Mouse (Mus musculus) intestine, embryonic 15.5 days (tissue): ENCODE measurements around the gene Slc18a2. TPM values are rescaled to one million over a fixed set of nuclear protein-coding genes. Genes with fewer than 3 reads are reported as not detected.
A peak's percentile ranks its signal among the peaks of the same experiment; 100 is the strongest.

Experiments used
- ATAC-seq: fragments of 200-750 bp; cut with Nextera tagmentation; 2 replicates; pipeline ENCODE4 v1.8.0; 2017; ENCODE audit warnings: moderate TSS enrichment, moderate library complexity
- H3K27ac ChIP-seq: fragments of 300-500 bp; sonication (generic); 2 replicates; pipeline ENCODE4 v1.5.1; 2015; ENCODE audit warnings: mild to moderate bottlenecking, inconsistent platforms
- H3K27me3 ChIP-seq: fragments of 300-500 bp; sonication (generic); replicated peaks from 2 replicates; pipeline ENCODE4 v1.6.1; 2015; ENCODE audit warnings: inconsistent platforms
- H3K36me3 ChIP-seq: fragments of 300-500 bp; sonication (generic); 2 replicates; pipeline ENCODE4 v1.6.1; 2015; ENCODE audit warnings: inconsistent platforms
- H3K4me1 ChIP-seq: fragments of 300-500 bp; sonication (generic); replicated peaks from 2 replicates; pipeline ENCODE4 v1.6.1; 2015; ENCODE audit warnings: inconsistent platforms
- H3K4me2 ChIP-seq: fragments of 300-500 bp; sonication (generic); replicated peaks from 2 replicates; pipeline ENCODE4 v1.6.1; 2015; ENCODE audit warnings: mild to moderate bottlenecking, inconsistent platforms
- H3K4me3 ChIP-seq: fragments of 300-500 bp; sonication (generic); replicated peaks from 2 replicates; pipeline ENCODE4 v1.5.1; 2015; ENCODE audit warnings: inconsistent platforms
- H3K9ac ChIP-seq: fragments of 300-500 bp; sonication (generic); 2 replicates; pipeline ENCODE4 v1.6.1; 2015; ENCODE audit warnings: inconsistent platforms
- H3K9me3 ChIP-seq: fragments of 300-500 bp; sonication (generic); 2 replicates; pipeline ENCODE4 v1.6.1; 2016; ENCODE audit warnings: inconsistent platforms
- WGBS: fragments of 180-500 bp; shearing (Covaris S2); methylation state at CpG from one replicate; pipeline ENCODE4 v1.1.7; 2015; 5-methylcytosine and 5-hydroxymethylcytosine counted together
- polyA plus RNA-seq: library from polyadenylated mRNA; unstranded; fragments of >200 nt; fragmentation: Nextera tagmentation; extraction: Ambion mirVana; gene quantifications from 2 replicates; pipeline ENCODE4 v1.2.1, GENCODE M21; 2015

Gene Slc18a2
- polyA plus RNA-seq, 1 experiment from 2014 or later: 10.3 TPM

GRCm38 (mm10) chr19:59248553-59249286 is 12.0 kb upstream of the Slc18a2 start:
- Histone ChIP-seq H3K27ac (no peak overlapping the region), H3K9me3 (no peaks in the 10 kb centered on the region), H3K4me2 (no peak overlapping the region), H3K4me3 (no peak overlapping the region), H3K27me3 (no peaks in the 10 kb centered on the region), H3K4me1 (no peaks in the 10 kb centered on the region), H3K9ac (no peak overlapping the region), H3K36me3 (no peaks in the 10 kb centered on the region)
- 72% methylated on average over 11 of the region's 11 CpGs for WGBS
- no peak for ATAC-seq

GRCm38 (mm10) chr19:59252651-59253050 is 8.0 kb upstream of the Slc18a2 start:
- ATAC-seq: no peak
- H3K4me3 ChIP-seq: no peak overlapping the region
- no peak overlapping the region for H3K9ac ChIP-seq
- no peak overlapping the region for H3K4me2 ChIP-seq
- H3K9me3 ChIP-seq: no peaks in the 10 kb centered on the region
- 70% methylated on average over 2 of the region's 2 CpGs for WGBS
- no peaks in the 10 kb centered on the region for H3K4me1 ChIP-seq
- H3K36me3 ChIP-seq: no peaks in the 10 kb centered on the region
- H3K27ac ChIP-seq: no peak overlapping the region
- no peaks in the 10 kb centered on the region for H3K27me3 ChIP-seq

- Histone ChIP-seq H3K27ac (no peak overlapping the region), H3K9me3 (no peaks in the 10 kb centered on the region), H3K27me3 (peaks cover 6% of the 10 kb centered on the region; the same call in 1 of the 2 replicates), H3K4me1 (peaks cover 9% of the 10 kb centered on the region), H3K4me2 (no peak overlapping the region), H3K36me3 (no peaks in the 10 kb centered on the region), H3K9ac (no peak overlapping the region), H3K4me3 (no peak overlapping the region)
- no peak for ATAC-seq
- 41% methylated on average over 5 of the region's 5 CpGs for WGBS
Observed at GRCm38 (mm10) chr19:59259633-59260032, 1.1 kb upstream of the Slc18a2 start.

- H3K36me3 ChIP-seq: no peaks in the 10 kb centered on the region
- peaks cover 6% of the 10 kb centered on the region; the same call in 1 of the 2 replicates for H3K27me3 ChIP-seq
- peaks cover 9% of the 10 kb centered on the region for H3K4me1 ChIP-seq
- H3K9me3 ChIP-seq: no peaks in the 10 kb centered on the region
- H3K4me3 ChIP-seq: peak overlapping the region; percentile 41; the same call in 1 of the 2 replicates
- no peak overlapping the region for H3K27ac ChIP-seq
- H3K4me2 ChIP-seq: peak overlapping the region; percentile 92; the same call in 1 of the 2 replicates
- no peak overlapping the region for H3K9ac ChIP-seq
- 53% methylated on average over 7 of the region's 7 CpGs for WGBS
- no peak for ATAC-seq
Observed at GRCm38 (mm10) chr19:59261604-59262003, 908 bp downstream of the Slc18a2 start.

GRCm38 (mm10) chr19:59263171-59263570 is 2.5 kb downstream of the Slc18a2 start:
- WGBS: 84% methylated on average over 9 of the region's 9 CpGs
- Histone ChIP-seq H3K9ac (no peak overlapping the region), H3K9me3 (no peaks in the 10 kb centered on the region), H3K4me3 (no peak overlapping the region), H3K36me3 (no peaks in the 10 kb centered on the region), H3K4me1 (peaks cover 9% of the 10 kb centered on the region), H3K4me2 (no peak overlapping the region), H3K27ac (no peak overlapping the region), H3K27me3 (peaks cover 6% of the 10 kb centered on the region; the same call in 1 of the 2 replicates)
- ATAC-seq: no peak

GRCm38 (mm10) chr19:59264838-59265532 is 4.3 kb downstream of the Slc18a2 start:
- H3K4me3 ChIP-seq: no peak overlapping the region
- WGBS: 84% methylated on average over 9 of the region's 9 CpGs
- no peak overlapping the region for H3K9ac ChIP-seq
- peaks cover 6% of the 10 kb centered on the region; the same call in 1 of the 2 replicates for H3K27me3 ChIP-seq
- H3K9me3 ChIP-seq: no peaks in the 10 kb centered on the region
- peaks cover 9% of the 10 kb centered on the region for H3K4me1 ChIP-seq
- no peak overlapping the region for H3K4me2 ChIP-seq
- no peak overlapping the region for H3K27ac ChIP-seq
- ATAC-seq: no peak
- no peaks in the 10 kb centered on the region for H3K36me3 ChIP-seq

- Histone ChIP-seq H3K36me3 (no peaks in the 10 kb centered on the region), H3K27ac (no peak overlapping the region), H3K9me3 (no peaks in the 10 kb centered on the region), H3K4me2 (no peak overlapping the region), H3K9ac (no peak overlapping the region), H3K4me1 (peaks cover 5% of the 10 kb centered on the region; the same call in 1 of the 2 replicates), H3K27me3 (peaks cover 4% of the 10 kb centered on the region; the same call in 1 of the 2 replicates), H3K4me3 (no peak overlapping the region)
- no peak for ATAC-seq
- 63% methylated on average over 6 of the region's 6 CpGs for WGBS
Observed at GRCm38 (mm10) chr19:59265907-59266306, 5.2 kb downstream of the Slc18a2 start.

- no peak overlapping the region; the same call in 1 of the 2 replicates for H3K4me2 ChIP-seq
- no peaks in the 10 kb centered on the region for H3K9me3 ChIP-seq
- peak; percentile 63 for ATAC-seq
- H3K27me3 ChIP-seq: 0 out of 2 replicates have a peak, but pooled peaks cover 4% of the 10 kb centered on the region
- peak overlapping the region; percentile 73 for H3K27ac ChIP-seq
- WGBS: 18% methylated on average over 5 of the region's 5 CpGs
- H3K9ac ChIP-seq: no peak overlapping the region
- no peak overlapping the region for H3K4me3 ChIP-seq
- H3K36me3 ChIP-seq: no peaks in the 10 kb centered on the region
- no peaks in the 10 kb centered on the region for H3K4me1 ChIP-seq
Observed at GRCm38 (mm10) chr19:59267417-59267963, 6.8 kb downstream of the Slc18a2 start.

- H3K27ac ChIP-seq: no peak overlapping the region
- no peak overlapping the region for H3K9ac ChIP-seq
- H3K9me3 ChIP-seq: no peaks in the 10 kb centered on the region
- ATAC-seq: no peak
- 95% methylated on average over 7 of the region's 7 CpGs for WGBS
- no peaks in the 10 kb centered on the region for H3K36me3 ChIP-seq
- H3K4me2 ChIP-seq: no peak overlapping the region
- H3K4me1 ChIP-seq: no peaks in the 10 kb centered on the region
- H3K4me3 ChIP-seq: no peak overlapping the region
- no peaks in the 10 kb centered on the region for H3K27me3 ChIP-seq
Observed at GRCm38 (mm10) chr19:59273190-59273589, 12.5 kb downstream of the Slc18a2 start.

GRCm38 (mm10) chr19:59276354-59276753 is 15.7 kb downstream of the Slc18a2 start:
- Histone ChIP-seq H3K4me2 (no peak overlapping the region), H3K4me3 (no peak overlapping the region), H3K9ac (no peak overlapping the region), H3K9me3 (no peaks in the 10 kb centered on the region), H3K4me1 (no peaks in the 10 kb centered on the region), H3K27me3 (no peaks in the 10 kb centered on the region), H3K27ac (no peak overlapping the region), H3K36me3 (no peaks in the 10 kb centered on the region)
- ATAC-seq: no peak
- WGBS: 78% methylated on average over 7 of the region's 7 CpGs

- no peaks in the 10 kb centered on the region for H3K36me3 ChIP-seq
- no peak overlapping the region for H3K4me3 ChIP-seq
- H3K4me2 ChIP-seq: no peak overlapping the region
- H3K9ac ChIP-seq: no peak overlapping the region
- ATAC-seq: no peak
- H3K9me3 ChIP-seq: no peaks in the 10 kb centered on the region
- no peaks in the 10 kb centered on the region for H3K4me1 ChIP-seq
- H3K27me3 ChIP-seq: no peaks in the 10 kb centered on the region
- no peak overlapping the region for H3K27ac ChIP-seq
Observed at GRCm38 (mm10) chr19:59280841-59281240, 20.1 kb downstream of the Slc18a2 start.

GRCm38 (mm10) chr19:59282001-59282400 is 21.3 kb downstream of the Slc18a2 start:
- Histone ChIP-seq H3K36me3 (no peaks in the 10 kb centered on the region), H3K27ac (no peak overlapping the region), H3K4me3 (no peak overlapping the region), H3K9me3 (no peaks in the 10 kb centered on the region), H3K4me2 (no peak overlapping the region), H3K9ac (no peak overlapping the region), H3K27me3 (no peaks in the 10 kb centered on the region), H3K4me1 (no peaks in the 10 kb centered on the region)
- ATAC-seq: no peak
- 68% methylated on average over 3 of the region's 3 CpGs for WGBS
